Mouse (Mus musculus) intestine, embryonic 14.5 days (tissue): ENCODE results near the gene Tcl1b5. TPM values are rescaled to one million over a fixed set of nuclear protein-coding genes. Genes with fewer than 3 reads are reported as not detected.
"Not testable (repeated sequence)": the region's sequence is repeated elsewhere in the genome, so short reads cannot be mapped to it uniquely, and the experiment has no call there.

Source experiments
- ATAC-seq: fragments of 200-750 bp; cut with Nextera tagmentation; replicated peaks from 2 replicates; pipeline ENCODE4 v1.8.0; 2017; ENCODE audit warnings: low read depth, moderate number of reproducible peaks, moderate TSS enrichment, moderate library complexity; ENCODE audit not compliant: low FRiP score, low TSS enrichment
- DNase-seq: peaks from one replicate; pipeline ENCODE4 v3.0.0-alpha.2; 2018; ENCODE audit warnings: low spot score
- H3K27ac ChIP-seq: fragments of 300-500 bp; sonication (generic); 2 replicates; pipeline ENCODE4 v1.5.1; 2014; ENCODE audit warnings: low read depth, mild to moderate bottlenecking, control low read depth
- H3K27me3 ChIP-seq: fragments of 300-500 bp; sonication (generic); replicated peaks from 2 replicates; pipeline ENCODE4 v1.6.1; 2014; ENCODE audit warnings: low read length, control low read depth; ENCODE audit not compliant: control insufficient read depth, insufficient read depth
- H3K36me3 ChIP-seq: fragments of 300-500 bp; sonication (generic); 2 replicates; pipeline ENCODE4 v1.6.1; 2014; ENCODE audit warnings: low read length, control low read depth; ENCODE audit not compliant: control insufficient read depth, insufficient read depth
- H3K4me1 ChIP-seq: fragments of 300-500 bp; sonication (generic); replicated peaks from 2 replicates; pipeline ENCODE4 v1.6.1; 2014; ENCODE audit warnings: low read length, control low read depth, mixed read lengths; ENCODE audit not compliant: control insufficient read depth, insufficient read depth
- H3K4me2 ChIP-seq: fragments of 300-500 bp; sonication (generic); 2 replicates; pipeline ENCODE4 v1.6.1; 2014; ENCODE audit warnings: low read length
- H3K4me3 ChIP-seq: fragments of 300-500 bp; sonication (generic); 2 replicates; pipeline ENCODE4 v1.5.1; 2014; ENCODE audit warnings: low read depth, low read length, control low read depth, mixed read lengths
- H3K9ac ChIP-seq: fragments of 300-500 bp; sonication (generic); 2 replicates; pipeline ENCODE4 v1.6.1; 2014; ENCODE audit warnings: mild to moderate bottlenecking, low read length
- H3K9me3 ChIP-seq: fragments of 300-500 bp; sonication (generic); 2 replicates; pipeline ENCODE4 v1.6.1; 2016; ENCODE audit warnings: low read length, control low read depth; ENCODE audit not compliant: control insufficient read depth
- WGBS: fragments of 180-500 bp; shearing (Covaris S2); extraction: QIAGEN DNeasy Blood & Tissue Kit; methylation state at CpG from one replicate; pipeline ENCODE4 v1.1.7; 2014; 5-methylcytosine and 5-hydroxymethylcytosine counted together
- polyA plus RNA-seq: library from polyadenylated mRNA; unstranded; fragments of >200 nt; fragmentation: Nextera tagmentation; extraction: Ambion mirVana; gene quantifications from 2 replicates; pipeline ENCODE4 v1.2.1, GENCODE M21; 2014

Tcl1b5 gene
- polyA plus RNA-seq = not detected in 2 replicates

GRCm38 (mm10) chr12:105176044-105176443 is at the start of gene Tcl1b5:
Gene Tcl1b5, plus strand, starts transcription at chr12:105176344.
- not testable (repeated sequence) for H3K4me2 ChIP-seq, H3K27me3 ChIP-seq, H3K9ac ChIP-seq, H3K27ac ChIP-seq, H3K4me3 ChIP-seq, H3K9me3 ChIP-seq, H3K36me3 ChIP-seq, H3K4me1 ChIP-seq, ATAC-seq, DNase-seq
- WGBS = 60% methylated on average over 3 of the region's 3 CpGs

GRCm38 (mm10) chr12:105126516-105126915 is 49.6 kb upstream of the Tcl1b5 start:
- no peaks in the 10 kb centered on the region for H3K36me3 ChIP-seq
- H3K27ac ChIP-seq = no peak overlapping the region
- ATAC-seq = no peak
- DNase-seq = no peak
- H3K9me3 ChIP-seq = 0 out of 2 replicates have a peak, but pooled peaks cover 4% of the 10 kb centered on the region
- H3K4me3 ChIP-seq = no peak overlapping the region
- no peaks in the 10 kb centered on the region for H3K27me3 ChIP-seq
- H3K4me2 ChIP-seq = no peak overlapping the region
- WGBS = 76% methylated on average over 4 of the region's 4 CpGs
- no peaks in the 10 kb centered on the region for H3K4me1 ChIP-seq
- H3K9ac ChIP-seq = no peak overlapping the region

DNA sequence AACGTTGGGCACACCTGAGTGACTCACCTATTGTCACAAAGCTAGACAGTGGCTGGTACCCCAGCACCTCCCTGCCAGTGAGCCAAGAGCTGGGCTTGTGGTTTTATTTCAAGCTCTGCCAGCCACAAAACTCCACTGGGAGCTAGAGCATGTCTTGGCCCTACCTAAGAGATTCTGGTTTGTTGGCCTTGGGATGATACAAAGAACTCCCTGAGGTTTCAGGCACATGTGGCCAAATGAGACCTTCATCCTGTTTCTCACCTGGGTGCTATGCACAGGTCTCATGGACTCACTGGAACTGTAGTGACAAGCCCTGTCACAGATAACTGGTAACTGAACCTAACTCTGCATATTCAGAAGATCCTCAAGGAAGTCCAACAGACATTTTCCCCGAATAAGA is 48.5 kb upstream of the Tcl1b5 start:
- WGBS = 85% methylated on average over 2 of the region's 2 CpGs

DNA sequence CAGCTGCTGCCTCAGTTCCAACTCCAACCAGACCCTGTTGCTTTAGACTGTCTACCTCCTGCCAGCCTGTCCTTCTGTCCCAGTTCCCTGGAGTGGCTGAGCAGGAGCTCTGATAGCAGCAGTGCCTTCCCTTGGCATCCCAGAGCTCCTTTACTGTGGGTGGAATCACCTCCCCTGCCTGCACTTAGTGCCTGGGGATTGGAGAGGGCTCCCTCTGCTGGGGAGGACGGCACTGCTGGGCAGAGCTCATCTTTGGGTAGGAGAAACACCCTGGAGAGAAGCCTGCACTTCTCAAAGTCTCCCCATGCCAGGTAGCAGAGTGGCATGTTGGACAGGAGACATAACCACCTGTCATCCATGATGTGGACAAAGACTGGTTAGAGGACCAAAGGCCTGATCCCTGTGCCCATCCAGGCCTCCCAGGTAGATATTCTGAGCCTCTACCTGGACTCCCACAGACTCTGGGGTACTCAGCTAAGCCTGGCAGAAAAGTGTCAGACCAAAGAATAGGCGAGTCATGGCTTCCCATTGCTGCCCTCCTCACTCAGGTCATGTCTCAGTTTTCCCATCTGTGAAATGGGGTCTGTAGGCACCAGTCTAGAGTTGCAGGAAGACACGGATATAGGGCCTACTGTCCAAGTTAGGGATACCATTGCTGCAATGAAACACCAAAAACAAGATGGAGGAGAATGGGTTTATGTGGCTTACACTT is 46.5 kb upstream of the Tcl1b5 start:
- 72% methylated on average over 3 of the region's 3 CpGs for WGBS
- not testable (repeated sequence) for H3K27me3 ChIP-seq, H3K27ac ChIP-seq, H3K4me1 ChIP-seq, ATAC-seq, H3K4me2 ChIP-seq, H3K9ac ChIP-seq, DNase-seq, H3K9me3 ChIP-seq, H3K4me3 ChIP-seq, H3K36me3 ChIP-seq

More for the DNA sequence above, 48.5 kb upstream of the Tcl1b5 start:
- ATAC-seq (no peak), DNase-seq (no peak)
- Histone ChIP-seq H3K9ac (no peak overlapping the region), H3K9me3 (0 out of 2 replicates have a peak, but pooled peaks cover 4% of the 10 kb centered on the region), H3K4me3 (no peak overlapping the region), H3K4me1 (no peaks in the 10 kb centered on the region), H3K27me3 (no peaks in the 10 kb centered on the region), H3K36me3 (no peaks in the 10 kb centered on the region), H3K27ac (no peak overlapping the region), H3K4me2 (no peak overlapping the region)

DNA sequence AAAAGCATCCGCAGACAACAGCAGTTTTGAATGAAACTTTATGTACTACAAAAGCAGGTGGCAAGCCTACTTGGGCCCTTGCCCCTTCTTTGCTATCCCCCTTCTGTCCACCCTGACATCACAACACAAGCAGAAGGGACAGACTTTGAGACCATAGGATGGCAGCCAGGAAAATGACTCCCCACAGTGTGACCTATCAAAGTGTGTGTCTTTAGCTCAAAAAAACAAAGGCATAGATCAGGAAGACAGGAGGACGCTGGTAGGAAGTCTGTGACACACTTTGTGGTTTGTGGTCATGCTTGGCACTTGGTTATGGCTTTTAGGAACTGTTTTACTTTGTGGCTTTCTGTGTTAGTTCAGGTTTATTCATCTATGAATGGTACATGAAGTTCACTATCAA is 42.0 kb upstream of the Tcl1b5 start:
- 61% methylated on average over 2 of the region's 2 CpGs for WGBS
- ATAC-seq, DNase-seq: not testable (repeated sequence)

DNA sequence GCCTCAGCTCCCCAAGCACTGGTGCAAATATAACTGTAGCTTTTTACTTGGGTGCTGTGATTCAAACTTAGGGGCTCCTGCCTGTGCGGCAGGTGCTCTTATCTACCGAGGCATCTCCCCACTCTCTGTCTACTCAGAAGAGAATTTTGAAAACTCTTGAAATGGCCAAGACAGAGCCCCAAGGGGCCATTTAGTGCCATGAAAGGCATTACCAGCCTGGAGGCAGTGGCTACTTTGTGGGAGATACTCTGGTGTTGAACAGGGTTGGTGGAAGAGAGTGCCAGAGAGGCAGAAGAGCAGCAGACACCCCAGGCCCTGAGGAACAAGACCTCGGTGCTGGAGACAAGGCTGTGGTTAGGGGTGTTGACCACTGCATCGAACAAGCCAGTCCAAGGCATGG is 41.3 kb upstream of the Tcl1b5 start:
- not testable (repeated sequence) for H3K27ac ChIP-seq, DNase-seq, H3K27me3 ChIP-seq, H3K9ac ChIP-seq, H3K36me3 ChIP-seq, ATAC-seq, H3K4me2 ChIP-seq, H3K9me3 ChIP-seq, H3K4me3 ChIP-seq, H3K4me1 ChIP-seq
- WGBS = 85% methylated on average over 4 of the region's 4 CpGs

More for the DNA sequence above, 42.0 kb upstream of the Tcl1b5 start:
- not testable (repeated sequence) for H3K9me3 ChIP-seq, H3K27ac ChIP-seq, H3K9ac ChIP-seq, H3K4me3 ChIP-seq, H3K4me2 ChIP-seq, H3K4me1 ChIP-seq, H3K27me3 ChIP-seq, H3K36me3 ChIP-seq

DNA sequence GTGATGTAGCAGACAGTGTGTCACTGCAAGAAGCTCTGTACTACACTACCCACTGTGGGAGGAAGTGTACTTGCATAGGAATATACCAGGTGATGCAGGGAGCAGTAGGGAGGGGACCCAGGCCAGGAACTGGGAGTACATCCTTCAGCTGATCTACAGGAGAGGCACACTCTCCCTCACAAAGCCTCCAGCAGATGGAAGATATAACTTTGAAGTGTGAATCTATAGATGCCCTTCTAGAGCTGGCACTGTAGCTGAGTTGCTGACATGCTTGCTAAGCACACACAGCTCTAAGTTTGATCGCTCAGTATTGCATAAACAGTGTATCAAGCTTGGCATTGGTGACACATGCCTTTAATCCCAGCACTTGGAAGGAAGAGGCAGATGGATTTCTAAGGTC is 38.4 kb upstream of the Tcl1b5 start:
- H3K4me1 ChIP-seq, H3K4me3 ChIP-seq, H3K27ac ChIP-seq, DNase-seq, H3K9ac ChIP-seq, H3K4me2 ChIP-seq, H3K9me3 ChIP-seq, H3K27me3 ChIP-seq, ATAC-seq, H3K36me3 ChIP-seq: not testable (repeated sequence)
- WGBS = 59% methylated on average over 1 of the region's 1 CpGs

DNA sequence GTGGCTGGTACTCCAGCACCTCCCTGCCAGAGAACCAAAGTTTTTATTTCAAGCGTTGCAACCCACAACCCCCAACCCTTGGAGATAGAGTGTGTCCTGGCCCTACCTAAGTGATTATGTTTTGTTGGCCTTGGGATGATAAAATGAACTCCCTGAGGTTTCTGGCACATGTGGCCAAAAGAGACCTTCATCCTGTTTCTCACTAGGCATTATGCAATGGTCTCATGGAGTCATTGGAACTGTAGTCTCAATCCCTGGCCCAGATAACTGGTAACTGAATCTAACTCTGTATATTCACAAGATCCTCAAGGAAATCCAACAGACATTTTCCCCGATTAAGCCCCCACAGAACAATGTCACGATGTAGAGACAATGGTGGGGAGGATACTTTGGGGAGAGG is 33.0 kb upstream of the Tcl1b5 start:
- Histone ChIP-seq H3K27me3 (no peaks in the 10 kb centered on the region), H3K4me3 (no peak overlapping the region), H3K9me3 (no peaks in the 10 kb centered on the region), H3K27ac (no peak overlapping the region), H3K9ac (no peak overlapping the region), H3K4me2 (no peak overlapping the region), H3K36me3 (no peaks in the 10 kb centered on the region), H3K4me1 (no peaks in the 10 kb centered on the region)
- WGBS = 95% methylated on average over 3 of the region's 3 CpGs
- DNase-seq (no peak), ATAC-seq (no peak)

DNA sequence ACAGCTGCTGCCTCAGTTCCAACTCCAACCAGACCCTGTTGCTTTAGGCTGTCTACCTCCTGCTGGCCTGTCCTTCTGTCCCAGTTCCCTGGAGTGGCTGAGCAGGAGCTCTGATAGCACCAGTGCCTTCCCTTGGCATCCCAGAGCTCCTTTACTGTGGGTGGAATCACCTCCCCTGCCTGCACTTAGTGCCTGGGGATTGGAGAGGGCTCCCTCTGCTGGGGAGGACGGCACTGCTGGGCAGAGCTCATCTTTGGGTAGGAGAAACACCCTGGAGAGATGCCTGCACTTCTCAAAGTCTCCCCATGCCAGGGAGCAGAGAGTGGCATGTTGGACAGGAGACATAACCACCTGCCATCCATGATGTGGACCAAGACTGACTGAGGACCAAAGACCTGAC is 31.2 kb upstream of the Tcl1b5 start:
- not testable (repeated sequence) for ATAC-seq, H3K9ac ChIP-seq, H3K36me3 ChIP-seq, H3K9me3 ChIP-seq, H3K4me3 ChIP-seq, DNase-seq, H3K4me2 ChIP-seq, H3K27ac ChIP-seq, H3K4me1 ChIP-seq, H3K27me3 ChIP-seq
- 60% methylated on average over 1 of the region's 1 CpGs for WGBS
